ENCODE assay signal across 8 mouse cellular contexts in genomic region chr5:75152791-75153625, GRCm38 (mm10). TPM values are rescaled to one million over a fixed set of nuclear protein-coding genes. Genes with fewer than 3 reads are reported as not detected.
A peak's percentile ranks its signal among the peaks of the same experiment; 100 is the strongest.
DNase-seq lines count a peak whose midpoint lies in the region; ATAC-seq and TF ChIP-seq lines count a peak whose summit lies in the region.

No protein-coding gene starts in this region.

- H3K9me3 ChIP-seq in intestine, embryonic 14.5 days (ENCODE audit: control insufficient read depth, low read length), result no peaks in the 10 kb centered on the region
- H3K9me3 ChIP-seq in liver, postnatal 0 days (ENCODE audit: low read length), result no peaks in the 10 kb centered on the region
- no peaks in the 10 kb centered on the region for H3K9me3 ChIP-seq in stomach, embryonic 16.5 days (replicated peaks; ENCODE audit: control insufficient read depth, low read length)

- H3K27ac ChIP-seq in gastrocnemius, adult 2 months, result peak overlapping the region; percentile 81
- peak overlapping the region; percentile 96 for H3K27ac ChIP-seq in intestine, embryonic 14.5 days (ENCODE audit: low read depth)
- H3K27ac ChIP-seq in liver, postnatal 0 days (ENCODE audit: low read depth), result peak overlapping the region; percentile 64
- peak overlapping the region; percentile 93 for H3K27ac ChIP-seq in stomach, embryonic 16.5 days (ENCODE audit: low read length)

- peak overlapping the region; percentile 77 for H3K4me3 ChIP-seq in gastrocnemius, adult 2 months
- peak overlapping the region; percentile 63 for H3K4me3 ChIP-seq in intestine, embryonic 14.5 days (ENCODE audit: low read depth, low read length)
- H3K4me3 ChIP-seq in liver, postnatal 0 days (ENCODE audit: low read depth, low read length), result peak overlapping the region; percentile 40
- H3K4me3 ChIP-seq in stomach, embryonic 16.5 days (replicated peaks; ENCODE audit: low read length), result peak overlapping the region; percentile 62

- peaks cover 10% of the 10 kb centered on the region for H3K4me1 ChIP-seq in intestine, embryonic 14.5 days (replicated peaks; ENCODE audit: control insufficient read depth, insufficient read depth, low read length)
- H3K4me1 ChIP-seq in liver, postnatal 0 days (ENCODE audit: insufficient read depth), result peaks cover 20% of the 10 kb centered on the region
- H3K4me1 ChIP-seq in stomach, embryonic 16.5 days (ENCODE audit: control insufficient read depth, insufficient read depth, low read length), result peaks cover 18% of the 10 kb centered on the region; the same call in 1 of the 2 replicates

- H3K36me3 ChIP-seq in intestine, embryonic 14.5 days (ENCODE audit: control insufficient read depth, insufficient read depth, low read length), result no peaks in the 10 kb centered on the region
- H3K36me3 ChIP-seq in liver, postnatal 0 days (replicated peaks; ENCODE audit: insufficient read depth, low read length), result no peaks in the 10 kb centered on the region
- H3K36me3 ChIP-seq in stomach, embryonic 16.5 days (ENCODE audit: control insufficient read depth, insufficient read depth, low read length), result no peaks in the 10 kb centered on the region

- TF ChIP-seq CTCF in gastrocnemius, adult 2 months (IDR thresholded peaks at IDR 0.05), result no peak
- TF ChIP-seq CTCF in liver, postnatal 0 days (IDR thresholded peaks at IDR 0.05; ENCODE audit: low read depth), result no peak

- WGBS in intestine, embryonic 14.5 days, result under 1% methylated on average over 72 of the region's 72 CpGs
- WGBS in liver, postnatal 0 days (ENCODE audit: insufficient replicate concordance), result 3% methylated on average over 72 of the region's 72 CpGs
- under 1% methylated on average over 71 of the region's 72 CpGs for WGBS in stomach, embryonic 16.5 days

- ATAC-seq in intestine, embryonic 14.5 days (replicated peaks; ENCODE audit: low FRiP score, low TSS enrichment, low read depth), result no peak
- no peak for ATAC-seq in liver, postnatal 0 days
- ATAC-seq in stomach, embryonic 16.5 days (ENCODE audit: insufficient read depth, low FRiP score), result no peak

- H3K27me3 ChIP-seq in intestine, embryonic 14.5 days (replicated peaks; ENCODE audit: control insufficient read depth, insufficient read depth, low read length), result peaks cover 49% of the 10 kb centered on the region
- H3K27me3 ChIP-seq in liver, postnatal 0 days (ENCODE audit: insufficient read depth, low read length), result peaks cover 89% of the 10 kb centered on the region
- peaks cover 19% of the 10 kb centered on the region for H3K27me3 ChIP-seq in stomach, embryonic 16.5 days (ENCODE audit: control insufficient read depth, insufficient read depth, low read length)

- intact Hi-C loops in gastrocnemius, adult 2 months (cut with DNase I), result no loop called here

- TF ChIP-seq EP300 in liver, postnatal 0 days (IDR thresholded peaks at IDR 0.05; ENCODE audit: low read depth), result no peak

- H3K9ac ChIP-seq in intestine, embryonic 14.5 days (ENCODE audit: low read length), result peak overlapping the region; percentile 93
- H3K9ac ChIP-seq in liver, postnatal 0 days (replicated peaks), result peak overlapping the region; percentile 48
- H3K9ac ChIP-seq in stomach, embryonic 16.5 days (ENCODE audit: low read length), result peak overlapping the region; percentile 72

- DNase-seq in adrenal gland, adult (ENCODE audit: inconsistent age in 2 of 2, low spot score in 1 of 2), result peak; percentile 22 to 67
- DNase-seq in adrenal gland, postnatal 4 days (ENCODE audit: low spot score in 2 of 2), result no peak
- DNase-seq in adrenal gland, postnatal 25 days, result peak; percentile 28
- peak; percentile 60 for DNase-seq in gastrocnemius, adult 2 months
- DNase-seq in intestine, embryonic 14.5 days (ENCODE audit: low spot score), result peak; percentile 88
- no peak for DNase-seq in liver, postnatal 0 days
- no peak for DNase-seq in right cerebral cortex, adult 18-20 months

- H3K4me2 ChIP-seq in intestine, embryonic 14.5 days (ENCODE audit: low read length), result peak overlapping the region; percentile 55
- peak overlapping the region; percentile 61 for H3K4me2 ChIP-seq in liver, postnatal 0 days (ENCODE audit: low read depth, low read length)
- H3K4me2 ChIP-seq in stomach, embryonic 16.5 days (ENCODE audit: low read depth, low read length), result peak overlapping the region; percentile 87

RNA-seq across cellular contexts. Expression of gene Pdgfra, which starts 0.9 kb away (rescaled TPM):
- 10 to 100 TPM; 46.8 to 49.6 TPM for total RNA-seq in adrenal gland, postnatal 4 days (2021)
- total RNA-seq in adrenal gland, postnatal 25 days (2021), result 20.0 and 22.9 TPM in 2 replicates
- total RNA-seq in gastrocnemius, adult 2 months (2021), result 10 to 100 TPM; 16.6 to 21.7 TPM
- 50.9 and 62.3 TPM in 2 replicates for polyA plus RNA-seq in intestine, embryonic 14.5 days (2014; fragmentation: Nextera tagmentation; extraction: Ambion mirVana)
- 1.3 TPM in 2 replicates for polyA plus RNA-seq in liver, postnatal 0 days (2015; fragmentation: Nextera tagmentation; extraction: Ambion mirVana)
- 38.7 and 39.5 TPM in 2 replicates for polyA plus RNA-seq in stomach, embryonic 16.5 days (2015; fragmentation: Nextera tagmentation; extraction: Ambion mirVana)

Comparison
In these comparisons a context has a peak if more than half of its experiments do, and no peak if none do; other contexts are left out.
1. DNase-seq: peak in adrenal gland, adult (2 of 2), adrenal gland, postnatal 25 days (single experiment), gastrocnemius, adult 2 months (single experiment) and intestine, embryonic 14.5 days (single experiment); none in adrenal gland, postnatal 4 days (0 of 2), liver, postnatal 0 days (single experiment) and right cerebral cortex, adult 18-20 months (single experiment).
2. Peak in every context shown above with its lines, with median percentiles within 50 percentile points of each other: H3K27ac ChIP-seq, H3K4me3 ChIP-seq, H3K4me2 ChIP-seq and H3K9ac ChIP-seq.